Mouse (Mus musculus): ENCODE measurements at regions not wholly inside any gene's neighbourhood (a gene's known extent, or its start where the extent isn't known, plus 50 kb on each side); places are given as distances from the start of the nearest gene placed in this dataset.
"Not testable (repeated sequence)": the region's sequence is repeated elsewhere in the genome, so short reads cannot be mapped to it uniquely, and the experiment has no call there.

DNA sequence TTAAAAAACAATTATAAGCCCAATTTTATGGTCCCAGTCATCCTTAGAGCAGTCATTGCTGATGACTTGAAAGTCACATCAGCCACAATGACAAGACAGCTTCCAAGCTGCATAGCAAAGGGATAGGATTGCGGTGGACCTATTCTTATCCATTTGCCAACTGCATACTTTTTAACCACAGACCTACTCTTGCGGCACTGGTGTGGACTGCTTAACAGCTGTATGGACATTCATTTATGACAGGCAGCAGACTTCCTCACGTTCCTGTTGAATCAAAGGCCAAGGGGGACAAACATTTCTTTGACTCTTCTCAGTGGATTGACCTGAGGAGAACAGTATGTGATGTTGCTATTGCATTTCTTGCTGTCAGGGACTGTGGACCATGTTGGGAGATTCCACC lies 233.5 kb downstream of the Adgrg6 start:
- H3K4me1 ChIP-seq (ENCODE audit: control insufficient read depth, insufficient read depth, low read length), result no peaks in the 10 kb centered on the region
- no peak overlapping the region for H3K27ac ChIP-seq (ENCODE audit: control insufficient read depth, insufficient read depth, low read depth, low read length, poor library complexity)
- H3K4me3 ChIP-seq (replicated peaks; ENCODE audit: control insufficient read depth, low read depth, low read length), result no peak overlapping the region
- TF ChIP-seq CTCF (IDR thresholded peaks at IDR 0.05; ENCODE audit: control insufficient read depth, insufficient read depth, low read length) (no peak), POLR2A (IDR thresholded peaks at IDR 0.05; ENCODE audit: borderline replicate concordance, control insufficient read depth, low read depth, low read length) (no peak)
- 77% methylated on average over 3 of the region's 3 CpGs for WGBS

DNA sequence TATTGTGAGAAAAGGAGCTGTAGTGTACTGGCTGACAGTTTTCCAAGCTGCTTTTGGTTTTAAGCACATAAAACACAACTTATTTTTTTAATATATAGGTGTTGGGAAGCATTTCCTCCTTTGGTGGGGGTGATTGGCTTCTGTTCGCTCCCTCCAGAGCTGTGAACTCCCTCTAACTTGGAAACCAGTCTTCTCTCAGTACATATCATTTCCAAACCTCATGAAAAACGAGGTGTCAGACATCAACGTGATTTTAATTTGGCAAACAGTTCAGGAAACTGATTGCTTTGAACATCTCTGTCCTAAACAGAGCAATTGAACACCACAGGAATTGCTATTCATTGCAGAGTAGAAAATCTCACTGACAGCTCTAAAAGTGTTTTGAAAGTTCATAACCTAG lies 238.6 kb downstream of the Adgrg6 start:
- Histone ChIP-seq H3K4me1 (ENCODE audit: control insufficient read depth, insufficient read depth, low read length) (no peaks in the 10 kb centered on the region), H3K27ac (ENCODE audit: control insufficient read depth, insufficient read depth, low read depth, low read length, poor library complexity) (no peak overlapping the region), H3K4me3 (replicated peaks; ENCODE audit: control insufficient read depth, low read depth, low read length) (no peak overlapping the region)
- 59% methylated on average over 3 of the region's 3 CpGs for WGBS
- TF ChIP-seq POLR2A (IDR thresholded peaks at IDR 0.05; ENCODE audit: borderline replicate concordance, control insufficient read depth, low read depth, low read length) (no peak), CTCF (IDR thresholded peaks at IDR 0.05; ENCODE audit: control insufficient read depth, insufficient read depth, low read length) (no peak)

DNA sequence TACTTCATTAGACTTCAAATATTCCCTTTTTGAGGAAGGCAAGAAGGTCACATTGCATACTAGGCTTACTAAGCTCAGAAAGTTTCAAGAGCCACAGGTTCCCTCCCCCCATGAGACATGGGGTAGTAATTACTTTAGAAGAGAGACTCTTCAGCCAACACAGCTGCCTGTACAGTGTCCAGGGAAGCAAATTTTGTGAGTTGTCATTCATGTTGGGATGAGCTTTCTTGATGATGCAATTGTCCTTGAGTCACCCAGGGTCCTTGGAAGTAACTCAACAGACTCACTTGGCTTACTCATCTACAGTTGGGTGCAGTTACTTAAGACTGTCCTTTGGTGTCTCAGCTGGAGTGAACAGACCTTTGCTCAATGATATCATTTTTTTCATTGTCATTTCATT lies 242.0 kb downstream of the Adgrg6 start:
- H3K4me1 ChIP-seq (ENCODE audit: control insufficient read depth, insufficient read depth, low read length), result no peaks in the 10 kb centered on the region
- no peak overlapping the region for H3K4me3 ChIP-seq (replicated peaks; ENCODE audit: control insufficient read depth, low read depth, low read length)
- no peak overlapping the region for H3K27ac ChIP-seq (ENCODE audit: control insufficient read depth, insufficient read depth, low read depth, low read length, poor library complexity)
- TF ChIP-seq CTCF (IDR thresholded peaks at IDR 0.05; ENCODE audit: control insufficient read depth, insufficient read depth, low read length) (no peak), POLR2A (IDR thresholded peaks at IDR 0.05; ENCODE audit: borderline replicate concordance, control insufficient read depth, low read depth, low read length) (no peak)

DNA sequence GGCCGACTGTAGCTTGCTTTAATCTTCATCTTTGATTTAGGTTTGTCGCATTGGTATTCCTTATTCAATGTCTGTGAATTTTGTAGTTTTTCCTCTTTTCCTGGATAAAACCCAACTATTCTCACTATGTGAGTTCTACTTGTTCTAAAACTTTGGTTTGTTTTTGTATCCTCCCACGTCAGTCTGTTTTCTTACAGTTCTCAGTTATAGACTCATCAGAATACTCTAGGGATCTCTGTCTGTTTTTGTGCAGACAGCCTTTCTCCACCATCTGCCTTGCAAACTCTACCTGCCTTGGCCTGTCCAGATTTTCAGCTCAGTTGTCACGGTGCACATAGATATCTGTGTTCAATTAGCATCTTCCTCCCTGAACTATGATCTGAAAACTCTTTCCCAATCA lies 249.3 kb downstream of the Adgrg6 start:
- no peak overlapping the region for H3K4me3 ChIP-seq (replicated peaks; ENCODE audit: control insufficient read depth, low read depth, low read length)
- 79% methylated on average over 4 of the region's 4 CpGs for WGBS
- H3K4me1 ChIP-seq (ENCODE audit: control insufficient read depth, insufficient read depth, low read length), result no peaks in the 10 kb centered on the region
- no peak overlapping the region for H3K27ac ChIP-seq (ENCODE audit: control insufficient read depth, insufficient read depth, low read depth, low read length, poor library complexity)
- no peak for TF ChIP-seq POLR2A (IDR thresholded peaks at IDR 0.05; ENCODE audit: borderline replicate concordance, control insufficient read depth, low read depth, low read length)
- TF ChIP-seq CTCF (IDR thresholded peaks at IDR 0.05; ENCODE audit: control insufficient read depth, insufficient read depth, low read length), result no peak

DNA sequence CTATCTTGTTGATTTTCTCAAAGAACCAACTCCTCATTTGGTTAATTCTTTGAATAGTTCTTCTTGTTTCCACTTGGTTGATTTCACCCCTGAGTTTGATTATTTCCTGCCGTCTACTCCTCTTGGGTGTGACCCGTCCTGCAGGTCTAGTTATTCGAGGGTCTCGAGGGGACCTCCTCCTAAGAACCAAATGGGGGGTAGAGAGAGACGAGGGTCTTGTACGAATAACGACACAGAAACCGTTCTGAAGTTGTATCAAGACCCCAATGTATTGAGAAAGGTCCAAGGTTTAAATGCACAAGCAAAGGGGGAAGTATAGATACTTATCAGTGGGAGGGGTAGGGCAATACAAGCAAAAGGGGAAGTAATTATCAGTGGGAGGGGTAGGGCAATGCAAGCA lies 252.8 kb downstream of the Adgrg6 start:
- not testable (repeated sequence) for H3K4me3 ChIP-seq (replicated peaks; ENCODE audit: control insufficient read depth, low read depth, low read length); H3K27ac ChIP-seq (ENCODE audit: control insufficient read depth, insufficient read depth, low read depth, low read length, poor library complexity); H3K4me1 ChIP-seq (ENCODE audit: control insufficient read depth, insufficient read depth, low read length)
- WGBS, result 54% methylated on average over 8 of the region's 8 CpGs

DNA sequence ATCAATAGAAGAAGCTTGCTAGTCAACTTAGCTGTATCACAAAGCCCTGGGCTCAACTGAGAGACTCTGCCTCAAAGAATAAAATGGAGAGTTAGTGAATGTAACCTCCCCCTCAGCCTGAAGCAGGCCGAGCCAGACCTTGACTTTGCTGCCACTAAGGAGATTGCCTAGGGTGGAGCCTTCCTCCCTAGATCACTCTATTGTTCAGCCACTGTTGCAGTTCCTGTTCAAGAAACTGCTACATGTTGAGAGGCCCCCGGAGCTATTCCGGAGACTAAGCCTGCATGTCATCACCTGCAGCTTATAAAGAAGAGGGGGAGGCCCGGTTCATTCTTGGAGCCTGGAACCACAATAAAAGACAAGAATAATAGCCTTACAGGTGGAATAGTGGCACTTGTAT lies 257.9 kb downstream of the Adgrg6 start:
- no peak overlapping the region for H3K4me3 ChIP-seq (replicated peaks; ENCODE audit: control insufficient read depth, low read depth, low read length)
- H3K4me1 ChIP-seq (ENCODE audit: control insufficient read depth, insufficient read depth, low read length), result no peaks in the 10 kb centered on the region
- WGBS, result 76% methylated on average over 4 of the region's 4 CpGs
- no peak overlapping the region for H3K27ac ChIP-seq (ENCODE audit: control insufficient read depth, insufficient read depth, low read depth, low read length, poor library complexity)
- TF ChIP-seq POLR2A (IDR thresholded peaks at IDR 0.05; ENCODE audit: borderline replicate concordance, control insufficient read depth, low read depth, low read length), result no peak
- TF ChIP-seq CTCF (IDR thresholded peaks at IDR 0.05; ENCODE audit: control insufficient read depth, insufficient read depth, low read length), result no peak

DNA sequence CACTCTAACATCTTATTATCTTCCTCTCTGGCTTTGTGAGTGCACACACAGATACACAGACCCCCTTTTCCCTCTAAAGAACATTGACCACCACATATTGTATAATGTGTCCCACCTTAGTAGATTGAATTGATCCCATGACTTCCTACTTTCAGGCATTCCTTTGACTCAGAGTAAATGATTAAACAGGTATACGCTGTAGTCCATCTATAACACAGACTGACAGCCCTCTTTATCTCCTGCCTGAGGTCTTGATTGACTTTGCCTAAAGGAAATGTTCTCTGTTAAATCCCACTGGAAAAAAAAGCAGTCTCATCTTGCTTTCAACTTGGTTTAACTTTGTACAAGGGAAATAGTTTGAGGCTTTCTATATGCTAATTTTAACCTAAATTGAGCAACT lies 268.8 kb downstream of the Adgrg6 start:
- Histone ChIP-seq H3K4me1 (ENCODE audit: control insufficient read depth, insufficient read depth, low read length) (no peaks in the 10 kb centered on the region), H3K4me3 (replicated peaks; ENCODE audit: control insufficient read depth, low read depth, low read length) (no peak overlapping the region), H3K27ac (ENCODE audit: control insufficient read depth, insufficient read depth, low read depth, low read length, poor library complexity) (no peak overlapping the region)
- no peak for TF ChIP-seq CTCF (IDR thresholded peaks at IDR 0.05; ENCODE audit: control insufficient read depth, insufficient read depth, low read length)
- no peak for TF ChIP-seq POLR2A (IDR thresholded peaks at IDR 0.05; ENCODE audit: borderline replicate concordance, control insufficient read depth, low read depth, low read length)
- WGBS, result 81% methylated on average over 1 of the region's 1 CpGs

DNA sequence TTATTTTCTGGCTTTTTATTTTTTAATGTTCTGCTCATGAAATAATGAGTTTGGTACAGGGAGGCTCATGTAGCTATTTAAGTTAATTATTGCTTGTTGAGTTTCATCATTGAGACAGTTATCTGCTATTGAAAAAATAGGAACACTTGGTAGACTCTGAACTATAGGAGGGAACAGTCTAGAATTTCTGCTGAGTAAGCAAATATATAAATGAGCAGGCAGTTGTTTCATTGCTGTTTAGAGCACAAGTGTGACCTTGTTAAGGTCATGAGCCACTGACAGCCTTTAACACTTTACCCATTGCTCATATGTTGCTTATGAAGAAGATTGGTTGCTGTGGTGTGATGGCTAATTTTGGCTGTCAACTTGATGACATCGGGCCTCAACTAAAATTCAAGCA lies 270.0 kb downstream of the Adgrg6 start:
- H3K4me1 ChIP-seq (ENCODE audit: control insufficient read depth, insufficient read depth, low read length), result no peaks in the 10 kb centered on the region
- no peak overlapping the region for H3K4me3 ChIP-seq (replicated peaks; ENCODE audit: control insufficient read depth, low read depth, low read length)
- 81% methylated on average over 1 of the region's 1 CpGs for WGBS
- H3K27ac ChIP-seq (ENCODE audit: control insufficient read depth, insufficient read depth, low read depth, low read length, poor library complexity), result no peak overlapping the region
- no peak for TF ChIP-seq CTCF (IDR thresholded peaks at IDR 0.05; ENCODE audit: control insufficient read depth, insufficient read depth, low read length)
- no peak for TF ChIP-seq POLR2A (IDR thresholded peaks at IDR 0.05; ENCODE audit: borderline replicate concordance, control insufficient read depth, low read depth, low read length)

DNA sequence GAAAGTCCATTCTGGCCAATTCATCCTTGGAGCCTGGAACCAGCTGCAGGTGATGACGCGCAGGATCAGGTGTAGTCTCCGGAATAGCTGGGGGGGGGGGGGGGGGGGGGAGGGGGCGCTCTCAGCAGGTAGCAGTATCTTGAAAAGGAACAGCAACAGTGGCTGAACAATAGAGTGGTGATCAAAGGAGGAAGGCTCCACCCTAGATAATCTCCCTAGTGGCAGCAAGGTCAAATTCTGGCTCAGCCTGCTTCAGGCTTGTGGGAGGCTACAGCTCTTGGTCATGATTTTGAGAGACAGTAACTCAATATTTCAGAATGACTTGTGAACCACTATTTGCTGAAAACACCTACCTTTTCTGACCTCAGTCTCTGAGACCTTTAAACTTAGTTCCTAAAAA lies 275.5 kb downstream of the Adgrg6 start:
- no peak overlapping the region for H3K27ac ChIP-seq (ENCODE audit: control insufficient read depth, insufficient read depth, low read depth, low read length, poor library complexity)
- no peaks in the 10 kb centered on the region for H3K4me1 ChIP-seq (ENCODE audit: control insufficient read depth, insufficient read depth, low read length)
- H3K4me3 ChIP-seq (replicated peaks; ENCODE audit: control insufficient read depth, low read depth, low read length), result no peak overlapping the region
- 81% methylated on average over 3 of the region's 4 CpGs for WGBS
- TF ChIP-seq POLR2A (IDR thresholded peaks at IDR 0.05; ENCODE audit: borderline replicate concordance, control insufficient read depth, low read depth, low read length) (no peak), CTCF (IDR thresholded peaks at IDR 0.05; ENCODE audit: control insufficient read depth, insufficient read depth, low read length) (no peak)
